Mouse (Mus musculus): ENCODE measurements around the gene Sv2b.

Gene Sv2b

DNA sequence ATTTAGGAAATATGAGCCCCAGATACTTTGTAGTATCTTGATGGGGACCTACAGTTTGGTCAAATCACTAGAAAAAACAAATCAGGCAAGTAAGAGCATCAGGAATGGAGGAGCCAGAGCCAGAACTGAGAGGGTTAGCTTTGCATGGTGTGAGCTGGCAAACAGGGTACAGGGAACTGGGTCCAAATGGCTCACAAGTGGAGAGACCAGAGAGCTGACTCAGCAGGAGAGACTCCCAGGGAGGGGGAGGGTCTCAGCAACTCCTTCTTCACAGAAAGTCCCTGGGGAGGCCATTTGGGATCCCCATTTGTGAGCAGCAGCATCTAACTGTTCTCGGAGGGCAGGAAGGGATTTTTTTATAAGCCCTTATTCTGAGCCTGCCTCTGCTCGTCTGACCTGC is 18.5 kb downstream of the Sv2b start:
- DNase-seq: no peak

DNA sequence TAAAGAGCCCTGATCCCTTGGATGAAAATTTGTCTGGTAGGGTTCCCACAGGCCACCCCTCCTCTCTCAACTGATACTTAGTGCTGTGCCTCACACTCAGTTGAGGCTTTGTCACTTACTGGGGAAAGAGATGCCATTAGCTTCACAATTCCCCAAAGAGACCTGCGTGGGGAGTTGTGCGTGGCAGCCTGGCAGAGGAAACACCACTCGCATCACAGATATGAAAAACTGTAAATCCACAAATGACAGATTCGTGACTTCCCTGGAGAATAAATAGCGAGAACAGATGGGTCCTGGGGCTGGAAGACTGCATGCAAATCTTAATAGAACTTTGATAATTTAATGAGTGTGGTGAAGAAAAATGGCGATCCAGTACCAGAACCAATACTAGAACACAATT is 21.8 kb downstream of the Sv2b start:
- DNase-seq: no peak

- no peak for DNase-seq
These were observed 26.1 kb downstream of the Sv2b start for GRCm38 (mm10) chr7:75282951-75283350.

DNA sequence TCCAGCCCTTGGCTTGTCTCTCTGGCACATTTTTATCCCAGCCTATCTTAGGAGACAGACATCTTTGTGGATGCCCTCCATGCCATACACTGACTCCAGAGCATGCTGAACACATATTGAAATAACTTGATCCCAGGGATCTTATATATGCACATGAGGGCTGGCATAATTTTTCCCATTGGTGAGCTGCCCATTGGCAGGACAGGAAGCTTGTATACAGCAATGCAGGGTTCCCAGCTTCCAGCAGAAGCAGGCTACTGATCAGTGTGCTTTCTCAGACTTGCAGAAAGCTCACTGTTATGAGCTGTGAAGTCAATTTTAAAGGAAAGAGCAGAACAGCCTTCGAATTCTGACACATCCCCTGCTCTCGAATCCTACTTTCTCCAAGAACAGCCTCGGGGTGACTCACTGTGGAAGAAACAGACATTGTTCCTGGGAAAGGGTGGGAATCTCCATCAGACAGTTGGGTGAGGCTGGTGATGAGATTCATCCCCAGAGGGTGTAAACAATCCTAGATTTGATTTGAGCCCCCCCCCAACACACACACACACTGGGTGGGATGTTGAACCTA is 26.9 kb downstream of the Sv2b start:
- DNase-seq: no peak

DNA sequence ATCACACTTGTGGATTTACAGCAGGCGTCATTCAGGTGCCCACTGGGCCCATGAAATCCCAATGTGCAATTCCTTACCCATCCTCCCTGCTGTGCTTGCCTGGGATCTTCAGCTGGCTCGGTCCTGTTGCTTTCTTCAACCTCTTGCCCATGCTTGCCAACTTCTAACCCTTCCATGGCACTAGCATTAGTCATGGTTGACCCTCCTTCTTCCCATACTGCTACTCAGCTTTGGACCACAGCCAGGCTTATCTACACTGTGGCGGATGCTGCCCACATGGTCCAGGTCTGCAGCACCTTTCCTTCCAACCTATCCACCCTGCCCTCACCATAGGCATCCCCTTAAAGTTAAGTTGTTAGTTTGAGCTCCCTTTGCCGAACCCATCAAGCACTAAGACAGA is 28.0 kb downstream of the Sv2b start:
- no peak for DNase-seq

- no peak for DNase-seq
These were observed 31.2 kb downstream of the Sv2b start for GRCm38 (mm10) chr7:75277847-75278246.

- DNase-seq: no peak
These were observed 32.3 kb downstream of the Sv2b start for GRCm38 (mm10) chr7:75276739-75277138.

DNA sequence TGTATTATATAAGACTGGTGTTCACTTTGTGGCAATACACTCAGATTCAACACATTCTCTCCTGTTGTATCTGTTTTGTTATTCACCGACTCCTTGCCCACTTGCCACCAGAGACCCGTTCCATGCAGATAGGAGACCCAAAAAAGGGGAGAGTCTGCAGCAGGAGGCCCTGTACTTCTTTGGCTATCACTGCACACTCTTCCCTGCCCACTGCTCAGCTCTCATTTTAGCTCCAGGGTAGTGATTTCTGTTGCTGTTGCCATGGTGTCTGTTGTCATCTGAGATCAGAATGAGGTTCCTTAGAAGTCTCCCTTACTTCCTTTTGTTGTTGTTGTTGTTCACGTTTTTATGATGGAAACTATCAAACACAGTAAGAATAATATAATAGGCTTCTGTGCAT is 34.5 kb downstream of the Sv2b start:
- DNase-seq: no peak

- DNase-seq: no peak
These were observed 35.4 kb downstream of the Sv2b start for GRCm38 (mm10) chr7:75273633-75274032.

DNA sequence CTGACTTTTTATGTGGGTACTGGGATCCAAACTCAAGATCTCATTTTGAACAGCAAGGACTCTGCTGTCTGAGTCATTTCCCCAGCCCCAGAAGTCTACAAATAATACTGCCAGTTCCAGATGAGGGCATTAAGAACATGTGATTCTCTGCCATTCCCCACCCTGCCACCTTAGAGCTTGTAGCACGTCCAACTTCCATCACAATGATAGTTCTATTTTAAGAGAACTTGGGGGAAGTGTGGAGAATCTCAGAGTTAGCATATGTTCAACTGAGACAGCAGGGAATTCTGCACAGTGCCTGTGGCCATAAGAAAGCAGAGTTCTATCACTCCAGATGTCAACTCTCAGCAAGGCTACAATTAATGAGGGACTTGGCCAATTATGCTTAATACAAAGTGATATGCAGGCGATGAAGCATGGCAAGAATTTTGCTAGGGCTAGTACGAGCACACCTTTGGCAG is 37.1 kb downstream of the Sv2b start:
- no peak for DNase-seq

DNA sequence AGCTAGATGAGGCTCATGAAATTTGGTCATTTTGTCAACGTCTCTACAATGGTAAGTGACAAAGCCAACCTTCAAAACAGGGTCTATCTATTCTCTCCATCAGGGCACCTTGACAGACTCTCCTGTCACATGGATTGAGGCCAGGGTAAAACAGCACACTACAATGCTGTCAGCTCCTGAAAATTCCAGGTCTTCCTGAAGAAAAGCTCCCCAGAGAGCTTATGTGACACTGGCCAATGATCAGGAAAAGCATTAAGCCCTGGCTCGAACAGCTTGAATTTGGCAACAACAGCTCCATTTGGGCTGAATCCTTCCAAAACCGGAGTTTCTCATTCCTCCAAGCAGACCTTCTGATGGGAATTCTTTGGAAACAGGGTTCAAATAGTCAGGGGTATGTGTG is 37.8 kb downstream of the Sv2b start:
- no peak for DNase-seq

DNA sequence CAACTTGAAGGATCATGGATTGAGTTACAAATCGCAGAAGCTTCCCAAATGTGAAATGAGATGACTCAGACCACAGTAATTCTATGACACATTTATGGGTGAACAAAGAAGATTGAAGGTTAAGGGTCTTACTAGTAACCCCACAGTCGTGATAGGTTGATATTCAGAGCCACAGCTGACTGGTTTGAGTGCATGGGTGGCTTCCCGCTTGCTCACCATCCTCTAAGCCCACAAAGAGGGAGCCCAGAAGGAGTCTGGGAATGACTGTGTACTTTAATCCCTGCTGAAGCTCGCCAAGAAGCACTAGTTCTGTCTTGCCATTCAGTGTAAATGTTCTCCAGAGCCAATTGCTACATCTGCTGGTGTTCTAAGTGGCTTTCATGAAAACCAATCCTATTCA is 41.8 kb downstream of the Sv2b start:
- no peak for DNase-seq

DNA sequence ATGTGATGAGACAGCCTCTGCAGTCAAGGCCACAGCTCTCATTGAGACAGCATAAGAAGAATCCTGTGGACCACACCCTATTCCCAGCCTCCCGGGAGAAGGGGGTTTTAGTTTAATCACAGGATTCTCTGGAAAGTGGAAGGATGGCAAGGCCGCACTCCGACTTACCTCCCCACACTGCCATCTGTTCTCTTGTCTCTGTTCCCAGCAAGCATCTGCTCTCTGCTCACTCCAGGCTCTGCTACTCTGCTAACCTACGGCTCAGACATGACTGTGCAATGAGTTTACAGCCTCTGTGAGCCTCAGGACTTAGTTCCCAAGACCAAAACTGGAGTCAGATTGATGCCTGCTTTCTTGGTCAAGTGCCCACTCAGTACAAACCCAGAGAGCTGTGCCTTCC is 43.8 kb downstream of the Sv2b start:
- DNase-seq: no peak

GRCm38 (mm10) chr7:75259945-75260344 is 49.1 kb downstream of the Sv2b start:
- no peak for DNase-seq

- DNase-seq: peak; percentile 8
These were observed 55.3 kb downstream of the Sv2b start for GRCm38 (mm10) chr7:75253611-75254250.

DNA sequence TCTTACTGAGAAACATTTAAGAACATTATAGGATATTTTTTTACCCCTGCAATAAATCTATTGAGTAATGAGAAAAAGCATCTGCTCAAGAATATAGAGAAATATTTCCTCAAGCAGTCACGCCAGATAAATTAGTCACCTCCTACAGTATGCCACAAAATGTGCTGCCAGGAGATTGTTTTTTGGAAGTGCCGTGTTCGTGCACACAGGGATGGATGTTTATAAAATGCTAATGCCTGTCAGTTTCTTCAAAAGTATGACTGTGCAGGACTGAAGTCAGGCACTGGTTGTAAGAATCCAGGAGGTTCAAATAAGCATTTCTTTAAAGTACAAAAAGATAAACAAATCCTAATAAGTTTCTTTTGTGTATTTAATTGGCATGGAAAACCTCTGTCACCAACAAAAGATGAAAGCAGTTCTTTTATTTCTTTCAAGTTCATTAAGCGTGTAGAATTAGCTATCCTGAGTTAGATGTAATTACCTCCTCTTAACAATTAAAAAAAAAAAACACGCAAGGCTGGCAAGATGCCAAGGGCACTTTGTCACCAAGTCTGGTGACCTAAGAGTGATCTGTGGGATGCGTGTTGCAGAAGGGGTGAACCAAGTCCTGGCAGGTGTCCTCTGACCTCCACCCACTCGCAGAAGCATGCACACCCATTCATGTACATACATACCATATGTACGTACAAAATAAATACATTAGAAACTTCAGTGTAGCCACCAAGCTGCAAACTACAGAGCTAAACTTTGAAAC is 68.1 kb downstream of the Sv2b start:
- no peak for DNase-seq

- no peak for DNase-seq
These were observed 72.7 kb downstream of the Sv2b start for GRCm38 (mm10) chr7:75236386-75236785.

GRCm38 (mm10) chr7:75224206-75224605 is 84.9 kb downstream of the Sv2b start:
- DNase-seq: no peak

DNA sequence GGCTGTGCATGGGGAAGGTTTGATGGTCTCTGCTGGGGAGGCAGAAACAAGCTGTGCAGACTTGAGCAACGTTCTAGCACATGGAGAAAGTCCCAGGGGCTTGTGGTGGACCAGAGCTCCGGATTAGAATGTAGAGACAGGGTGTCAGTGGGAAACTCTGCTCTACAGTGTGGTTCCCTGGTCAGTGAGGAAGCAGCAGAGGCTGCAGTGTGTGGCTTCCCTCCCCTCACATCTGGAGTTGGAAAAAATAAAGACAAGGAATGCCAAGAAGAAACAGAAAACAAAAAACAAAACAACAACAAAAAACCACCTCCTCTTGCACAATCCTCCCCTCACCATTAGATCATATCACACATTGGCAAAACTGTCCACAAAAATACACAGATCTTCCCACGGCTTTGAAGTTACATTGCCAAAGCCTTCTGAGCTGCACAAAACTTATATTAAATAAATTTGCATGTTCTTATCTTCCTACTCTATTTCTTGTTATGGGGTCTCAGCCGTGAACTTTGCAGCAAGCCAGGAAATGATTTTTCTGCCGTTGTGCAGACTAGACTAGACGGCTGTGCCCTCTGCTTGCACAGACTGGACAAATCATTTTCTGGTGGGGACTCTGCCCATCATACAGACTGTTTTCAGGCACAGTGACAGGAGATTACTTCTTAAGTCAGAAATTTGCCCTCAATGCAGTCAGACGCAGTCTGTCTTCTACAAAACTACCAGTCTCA is 86.2 kb downstream of the Sv2b start:
- DNase-seq: no peak

GRCm38 (mm10) chr7:75220786-75221185 is 88.3 kb downstream of the Sv2b start:
- DNase-seq: no peak

DNA sequence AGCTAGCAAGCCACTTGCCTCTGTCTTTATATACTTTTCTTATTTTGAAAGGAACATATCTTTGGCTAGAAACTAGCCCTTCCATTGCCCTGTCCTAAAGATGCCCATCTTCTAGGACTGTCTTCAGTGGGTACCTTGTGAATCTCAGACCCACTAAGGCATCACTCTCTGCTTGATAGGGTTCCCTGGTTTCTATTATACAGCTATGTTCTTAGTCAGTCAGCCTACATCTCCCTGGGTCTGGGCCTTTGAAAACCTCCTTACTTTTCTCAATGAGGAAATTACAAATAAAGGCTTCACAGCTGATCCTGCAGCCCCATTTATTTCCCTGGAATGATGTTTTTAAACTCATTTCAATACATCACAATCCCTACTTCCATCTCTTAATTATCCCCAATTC is 88.8 kb downstream of the Sv2b start:
- no peak for DNase-seq

DNA sequence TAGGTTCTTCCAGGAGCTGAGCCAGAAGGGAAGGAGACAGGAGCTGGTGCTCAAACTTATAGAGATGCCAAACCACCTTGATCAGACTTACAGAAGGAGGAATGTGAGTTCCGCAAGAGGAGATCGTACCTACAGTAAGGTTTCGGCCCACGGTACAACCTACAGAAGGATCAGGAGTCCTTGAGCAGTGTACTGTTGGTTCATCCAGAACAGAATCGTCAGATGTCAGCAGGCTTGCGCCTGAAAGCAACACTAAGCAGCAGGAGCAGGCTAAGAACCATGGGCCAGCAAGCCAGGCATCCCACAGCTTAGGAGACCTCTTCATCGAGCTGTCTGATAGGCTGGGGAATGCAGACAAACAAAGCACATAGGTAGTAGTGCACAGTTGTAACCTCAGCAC is 92.9 kb downstream of the Sv2b start:
- no peak for DNase-seq

GRCm38 (mm10) chr7:75209221-75209641 is 99.8 kb downstream of the Sv2b start:
- DNase-seq: no peak
